Mouse (Mus musculus) MEL (cell line): ENCODE measurements around the gene Ttbk2. TPM values are rescaled to one million over a fixed set of nuclear protein-coding genes. Genes with fewer than 3 reads are reported as not detected.

Source experiments
- DNase-seq: peaks from one replicate; pipeline ENCODE4 v3.0.0; 2011; ENCODE audit warnings: low read depth, low spot score
- H3K27ac ChIP-seq: 2 replicates; pipeline ENCODE4 v1.5.1; 2012; ENCODE audit warnings: low read depth, mild to moderate bottlenecking, control low read depth, low read length, moderate library complexity; ENCODE audit not compliant: control insufficient read depth
- H3K27me3 ChIP-seq, 2 experiments: fragments of 150-350 bp in 1 of 2; sonication (generic) in 1 of 2; 2 replicates each; pipeline ENCODE4 v1.6.1; 2012; ENCODE audit warnings: low read length in 2 of 2, mild to moderate bottlenecking in 2 of 2, improper control_type of control experiment in 1 of 2, moderate library complexity in 1 of 2; ENCODE audit not compliant: insufficient read depth in 2 of 2, control insufficient read depth in 1 of 2
- H3K36me3 ChIP-seq, 2 experiments: 2 replicates each; pipeline ENCODE4 v1.6.1; 2012 to 2014; ENCODE audit warnings: low read length in 2 of 2, improper control_type of control experiment in 1 of 2, inconsistent platforms in 1 of 2, mild to moderate bottlenecking in 1 of 2; ENCODE audit not compliant: insufficient read depth in 2 of 2, control insufficient read depth in 1 of 2
- H3K4me1 ChIP-seq, 2 experiments: fragments of 150-350 bp in 1 of 2; sonication (generic) in 1 of 2; 2 replicates each; pipeline ENCODE4 v1.6.1; 2012; ENCODE audit warnings: low read length in 2 of 2, improper control_type of control experiment in 1 of 2, mild to moderate bottlenecking in 1 of 2; ENCODE audit not compliant: insufficient read depth in 2 of 2, control insufficient read depth in 1 of 2
- H3K4me3 ChIP-seq, 2 experiments: fragments of 150-350 bp in 1 of 2; sonication (generic) in 1 of 2; 2 replicates each; pipeline ENCODE4 v1.5.1; 2012; ENCODE audit warnings: low read depth in 2 of 2, low read length in 2 of 2, mild to moderate bottlenecking in 2 of 2, moderate library complexity in 2 of 2, control low read depth in 1 of 2, improper control_type of control experiment in 1 of 2; ENCODE audit not compliant: control insufficient read depth in 1 of 2, insufficient read depth in 1 of 2
- H3K79me2 ChIP-seq: 2 replicates; pipeline ENCODE4 v1.6.1; 2012; ENCODE audit warnings: mild to moderate bottlenecking, low read length, moderate library complexity; ENCODE audit not compliant: control insufficient read depth, poor library complexity, insufficient read depth
- H3K9ac ChIP-seq: 2 replicates; pipeline ENCODE4 v1.6.1; 2012; ENCODE audit warnings: low read depth, mild to moderate bottlenecking, control low read depth, low read length, moderate library complexity; ENCODE audit not compliant: control insufficient read depth, poor library complexity, severe bottlenecking
- H3K9me3 ChIP-seq: fragments of 150-350 bp; sonication (generic); replicated peaks from 2 replicates; pipeline ENCODE4 v1.6.1; 2012; ENCODE audit warnings: mild to moderate bottlenecking, low read length, improper control_type of control experiment, moderate library complexity; ENCODE audit not compliant: insufficient read depth
- BHLHE40 ChIP-seq: IDR thresholded peaks from 2 replicates; pipeline ENCODE4 v1.6.1; 2012; ENCODE audit warnings: low read depth, mild to moderate bottlenecking, inconsistent platforms, low read length, improper control_type of control experiment, borderline replicate concordance
- CHD1 ChIP-seq: IDR thresholded peaks from 2 replicates; pipeline ENCODE4 v1.6.1; 2012; ENCODE audit warnings: low read depth, mild to moderate bottlenecking, inconsistent platforms, low read length, improper control_type of control experiment
- CHD2 ChIP-seq: IDR thresholded peaks from 2 replicates; pipeline ENCODE4 v1.6.1; 2011; ENCODE audit warnings: low read length, improper control_type of control experiment
- CTCF ChIP-seq, 3 experiments: IDR thresholded peaks in 2 of 3; conservative IDR thresholded peaks in 1 of 3; 2 replicates each; pipeline ENCODE4 v1.5.1; 2011 to 2012; ENCODE audit warnings: low read length in 3 of 3, low read depth in 2 of 3, mild to moderate bottlenecking in 2 of 3, improper control_type of control experiment in 1 of 3, inconsistent platforms in 1 of 3, mixed read lengths in 1 of 3, moderate library complexity in 1 of 3; ENCODE audit not compliant: control insufficient read depth in 1 of 3, insufficient read depth in 1 of 3, poor library complexity in 1 of 3, severe bottlenecking in 1 of 3
- E2F4 ChIP-seq: IDR thresholded peaks from 2 replicates; pipeline ENCODE4 v1.6.1; 2011; ENCODE audit warnings: low read depth, low read length, improper control_type of control experiment, borderline replicate concordance
- ELF1 ChIP-seq: IDR thresholded peaks from 2 replicates; pipeline ENCODE4 v1.6.1; 2014; ENCODE audit warnings: low read depth, mild to moderate bottlenecking, inconsistent platforms, low read length, improper control_type of control experiment, moderate library complexity
- EP300 ChIP-seq, 2 experiments: IDR thresholded peaks; 2 replicates each; pipeline ENCODE4 v1.6.1; 2011; ENCODE audit warnings: improper control_type of control experiment in 2 of 2, low read length in 2 of 2, low read depth in 1 of 2, mild to moderate bottlenecking in 1 of 2
- ETS1 ChIP-seq: IDR thresholded peaks from 2 replicates; pipeline ENCODE4 v1.6.1; 2012; ENCODE audit warnings: low read depth, mild to moderate bottlenecking, inconsistent platforms, low read length, improper control_type of control experiment, moderate library complexity
- GABPA ChIP-seq: IDR thresholded peaks from 2 replicates; pipeline ENCODE4 v1.6.1; 2012; ENCODE audit warnings: low read depth, mild to moderate bottlenecking, inconsistent platforms, low read length, improper control_type of control experiment, moderate library complexity
- GATA1 ChIP-seq: IDR thresholded peaks from 2 replicates; pipeline ENCODE4 v1.6.1; 2011; ENCODE audit warnings: low read depth, low read length, improper control_type of control experiment
- HCFC1 ChIP-seq: IDR thresholded peaks from 2 replicates; pipeline ENCODE4 v1.6.1; 2012; ENCODE audit warnings: low read depth, mild to moderate bottlenecking, inconsistent platforms, low read length, improper control_type of control experiment, moderate library complexity
- JUND ChIP-seq: IDR thresholded peaks from 2 replicates; pipeline ENCODE4 v1.6.1; 2011; ENCODE audit warnings: low read depth, mild to moderate bottlenecking, improper control_type of control experiment, low read length
- KAT2A ChIP-seq: conservative IDR thresholded peaks from 2 replicates; pipeline ENCODE4 v1.6.1; 2012; ENCODE audit warnings: low read depth, low read length, improper control_type of control experiment, inconsistent platforms
- MAFK ChIP-seq: IDR thresholded peaks from 2 replicates; pipeline ENCODE4 v1.6.1; 2011; ENCODE audit warnings: low read depth, mild to moderate bottlenecking, low read length, improper control_type of control experiment, borderline replicate concordance
- MAX ChIP-seq: IDR thresholded peaks from 2 replicates; pipeline ENCODE4 v1.6.1; 2011; ENCODE audit warnings: low read length, improper control_type of control experiment
- MAZ ChIP-seq: IDR thresholded peaks from 2 replicates; pipeline ENCODE4 v1.6.1; 2012; ENCODE audit warnings: low read depth, mild to moderate bottlenecking, inconsistent platforms, low read length, improper control_type of control experiment
- MEF2A ChIP-seq: IDR thresholded peaks from 2 replicates; pipeline ENCODE4 v1.6.1; 2014; ENCODE audit warnings: low read depth, mild to moderate bottlenecking, inconsistent platforms, low read length, improper control_type of control experiment; ENCODE audit not compliant: poor library complexity, insufficient replicate concordance, severe bottlenecking; ENCODE audit errors: extremely low read depth
- MXI1 ChIP-seq: IDR thresholded peaks from 2 replicates; pipeline ENCODE4 v1.6.1; 2011; ENCODE audit warnings: mild to moderate bottlenecking, low read depth, low read length, improper control_type of control experiment
- MYB ChIP-seq: IDR thresholded peaks from 2 replicates; pipeline ENCODE4 v1.6.1; 2011; ENCODE audit warnings: mild to moderate bottlenecking, low read depth, low read length, improper control_type of control experiment
- MYC ChIP-seq: IDR thresholded peaks from 2 replicates; pipeline ENCODE4 v1.6.1; 2011; ENCODE audit warnings: low read depth, mild to moderate bottlenecking, low read length, improper control_type of control experiment, moderate library complexity
- NELFE ChIP-seq: IDR thresholded peaks from 2 replicates; pipeline ENCODE4 v1.6.1; 2011; ENCODE audit warnings: low read depth, low read length, improper control_type of control experiment
- POLR2A ChIP-seq, 2 experiments: IDR thresholded peaks; 2 replicates each; pipeline ENCODE4 v1.6.1; 2011 to 2012; ENCODE audit warnings: low read length in 2 of 2, mild to moderate bottlenecking in 2 of 2, control low read depth in 1 of 2, improper control_type of control experiment in 1 of 2, low read depth in 1 of 2, moderate library complexity in 1 of 2; ENCODE audit not compliant: control insufficient read depth in 1 of 2, insufficient read depth in 1 of 2, poor library complexity in 1 of 2
- POLR2AphosphoS2 ChIP-seq: IDR thresholded peaks from 2 replicates; pipeline ENCODE4 v1.6.1; 2011; ENCODE audit warnings: low read length, improper control_type of control experiment
- POLR2AphosphoS5 ChIP-seq: IDR thresholded peaks from 2 replicates; pipeline ENCODE4 v1.6.1; 2012; ENCODE audit warnings: low read depth, borderline replicate concordance, mild to moderate bottlenecking, inconsistent platforms, low read length, moderate library complexity, mixed read lengths
- RAD21 ChIP-seq: IDR thresholded peaks from 2 replicates; pipeline ENCODE4 v1.6.1; 2011; ENCODE audit warnings: mild to moderate bottlenecking, low read depth, low read length, improper control_type of control experiment
- RCOR1 ChIP-seq: IDR thresholded peaks from 2 replicates; pipeline ENCODE4 v1.6.1; 2012; ENCODE audit warnings: low read depth, mild to moderate bottlenecking, inconsistent platforms, low read length, improper control_type of control experiment
- SIN3A ChIP-seq: IDR thresholded peaks from 2 replicates; pipeline ENCODE4 v1.6.1; 2012; ENCODE audit warnings: low read length, improper control_type of control experiment, inconsistent platforms
- SMC3 ChIP-seq: IDR thresholded peaks from 2 replicates; pipeline ENCODE4 v1.6.1; 2011; ENCODE audit warnings: low read depth, low read length, improper control_type of control experiment
- TAL1 ChIP-seq: IDR thresholded peaks from 2 replicates; pipeline ENCODE4 v1.6.1; 2012; ENCODE audit warnings: mild to moderate bottlenecking, inconsistent platforms, low read length, moderate library complexity, mixed read lengths
- TBP ChIP-seq: IDR thresholded peaks from 2 replicates; pipeline ENCODE4 v1.8.0; 2011; ENCODE audit warnings: low read depth, low read length, improper control_type of control experiment
- TCF12 ChIP-seq: IDR thresholded peaks from 2 replicates; pipeline ENCODE4 v1.6.1; 2014; ENCODE audit warnings: low read depth, mild to moderate bottlenecking, inconsistent platforms, low read length, improper control_type of control experiment, moderate library complexity
- UBTF ChIP-seq: IDR thresholded peaks from 2 replicates; pipeline ENCODE4 v1.6.1; 2012; ENCODE audit warnings: low read depth, mild to moderate bottlenecking, inconsistent platforms, low read length, improper control_type of control experiment, moderate library complexity, borderline replicate concordance; ENCODE audit not compliant: insufficient read depth
- USF1 ChIP-seq: IDR thresholded peaks from 2 replicates; pipeline ENCODE4 v1.6.1; 2014; ENCODE audit warnings: low read depth, mild to moderate bottlenecking, inconsistent platforms, low read length, improper control_type of control experiment, moderate library complexity
- USF2 ChIP-seq, 2 experiments: IDR thresholded peaks; 2 replicates each; pipeline ENCODE4 v1.6.1; 2011 to 2012; ENCODE audit warnings: improper control_type of control experiment in 2 of 2, low read length in 2 of 2, borderline replicate concordance in 1 of 2, inconsistent platforms in 1 of 2, low read depth in 1 of 2, mild to moderate bottlenecking in 1 of 2; ENCODE audit not compliant: insufficient read depth in 1 of 2
- ZC3H11A ChIP-seq: IDR thresholded peaks from 2 replicates; pipeline ENCODE4 v1.6.1; 2012; ENCODE audit warnings: low read depth, mild to moderate bottlenecking, inconsistent platforms, low read length, improper control_type of control experiment
- ZKSCAN1 ChIP-seq: IDR thresholded peaks from 2 replicates; pipeline ENCODE4 v1.6.1; 2012; ENCODE audit warnings: low read depth, mild to moderate bottlenecking, inconsistent platforms, low read length, improper control_type of control experiment, moderate library complexity
- ZMIZ1 ChIP-seq: IDR thresholded peaks from 2 replicates; pipeline ENCODE4 v1.6.1; 2012; ENCODE audit warnings: low read depth, mild to moderate bottlenecking, inconsistent platforms, low read length, improper control_type of control experiment, moderate library complexity
- ZNF384 ChIP-seq: IDR thresholded peaks from 2 replicates; pipeline ENCODE4 v1.6.1; 2012; ENCODE audit warnings: low read depth, mild to moderate bottlenecking, inconsistent platforms, low read length, improper control_type of control experiment
- polyA plus RNA-seq, 2 experiments: library from polyadenylated mRNA; stranded (reverse) in 1 of 2; unstranded in 1 of 2; fragments of >175 nt in 1 of 2; fragments of >200 nt in 1 of 2; gene quantifications; 2 replicates each; pipeline versions ENCODE4 v1.2.1 to v1.2.4; 2012; ENCODE audit warnings: low replicate concordance in 2 of 2, low read depth in 1 of 2; ENCODE audit not compliant: insufficient read length in 2 of 2, insufficient read depth in 1 of 2, missing spikeins in 1 of 2
- total RNA-seq: library from RNA; depleted of rRNA; stranded (reverse); fragments of 300-350 nt; gene quantifications from 2 replicates; pipeline ENCODE4 v1.2.3, GENCODE M21; 2012

Ttbk2 gene
- total and polyA plus RNA-seq, 3 experiments: 2.1 to 3.0 TPM; not detected in 1

DNA sequence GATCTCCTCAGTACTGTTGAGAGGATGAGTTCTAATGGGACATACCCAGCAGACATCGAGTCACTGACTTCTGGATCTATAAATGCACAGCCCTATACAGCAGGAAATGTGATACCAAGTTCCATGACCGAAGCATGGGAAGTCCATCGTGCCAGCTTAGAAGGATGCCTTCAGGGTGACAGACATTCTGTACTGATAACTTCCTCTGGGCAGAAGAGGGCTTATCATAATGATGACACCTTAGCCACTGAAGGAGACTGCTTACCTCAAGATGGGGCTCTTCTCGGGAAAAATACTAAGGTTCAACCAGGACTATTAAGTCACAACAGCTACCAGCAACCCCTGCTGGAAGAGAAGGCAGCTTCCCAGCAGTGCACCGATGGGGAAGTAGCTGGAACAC, 152.6 kb downstream of the Ttbk2 start:
- Histone ChIP-seq H3K27me3 (no peaks in the 10 kb centered on the region), H3K4me1 (peaks cover 2 to 31% of the 10 kb centered on the region in 2 experiments; a peak in 3 of 4 replicates), H3K4me3 (no peak overlapping the region), H3K79me2 (no peaks in the 10 kb centered on the region), H3K9me3 (no peaks in the 10 kb centered on the region), H3K27ac (no peak overlapping the region), H3K9ac (no peak overlapping the region), H3K36me3 (peaks cover 0 to 10% of the 10 kb centered on the region in 2 experiments; a peak in 2 of 4 replicates)
- DNase-seq: peak; percentile 65
- no peak for TF ChIP-seq JUND
- no peak for TF ChIP-seq ZC3H11A
- TF ChIP-seq RAD21: peak; percentile 30
- no peak for TF ChIP-seq MAX
- no peak for TF ChIP-seq MAFK
- TF ChIP-seq SIN3A: no peak
- no peak for TF ChIP-seq TBP
- TF ChIP-seq CHD2: no peak
- no peak for TF ChIP-seq ZKSCAN1
- no peak for TF ChIP-seq BHLHE40
- TF ChIP-seq CHD1: no peak
- no peak for TF ChIP-seq E2F4
- no peak for TF ChIP-seq HCFC1
- TF ChIP-seq TAL1: peak; percentile 87
- TF ChIP-seq POLR2AphosphoS2: no peak
- TF ChIP-seq GATA1: peak; percentile 77
- 0 out of 2 replicates have a peak, but pooled peaks have one; percentile 10 for TF ChIP-seq ETS1
- peak; percentile 57 to 59 for TF ChIP-seq EP300 (IDR thresholded peaks at IDR 0.05; ENCODE audit: low read depth in 1 of 2, low read length in 2 of 2)
- TF ChIP-seq NELFE: no peak
- no peak for TF ChIP-seq ELF1
- TF ChIP-seq POLR2A (IDR thresholded peaks at IDR 0.05; ENCODE audit: control insufficient read depth in 1 of 2, insufficient read depth in 1 of 2, low read depth in 1 of 2, low read length in 2 of 2, poor library complexity in 1 of 2): no peak
- no peak for TF ChIP-seq USF2 (IDR thresholded peaks at IDR 0.05; ENCODE audit: borderline replicate concordance in 1 of 2, insufficient read depth in 1 of 2, low read depth in 1 of 2, low read length in 2 of 2)
- no peak for TF ChIP-seq POLR2AphosphoS5
- peak; percentile 2; the same call in 1 of the 2 replicates for TF ChIP-seq SMC3
- no peak for TF ChIP-seq UBTF
- TF ChIP-seq RCOR1: 0 out of 2 replicates have a peak, but pooled peaks have one; percentile 23
- TF ChIP-seq ZMIZ1: no peak
- TF ChIP-seq KAT2A: no peak
- no peak for TF ChIP-seq MXI1
- TF ChIP-seq MAZ: no peak
- TF ChIP-seq USF1: no peak
- TF ChIP-seq ZNF384: no peak
- TF ChIP-seq TCF12: peak; percentile 67
- no peak for TF ChIP-seq MYB
- TF ChIP-seq MEF2A: no peak
- TF ChIP-seq GABPA: no peak
- no peak for TF ChIP-seq MYC
- TF ChIP-seq CTCF (IDR thresholded peaks at IDR 0.05 in 2 of 3, conservative IDR thresholded peaks at IDR 0.05 in 1 of 3; ENCODE audit: control insufficient read depth in 1 of 3, insufficient read depth in 1 of 3, low read depth in 2 of 3, low read length in 3 of 3, poor library complexity in 1 of 3, severe bottlenecking in 1 of 3): peak in 2 of 3 experiments; percentile 15 to 31; a peak in 3 of 6 replicates
